Mouse (Mus musculus): ENCODE results near the gene Olfr750.

DNA sequence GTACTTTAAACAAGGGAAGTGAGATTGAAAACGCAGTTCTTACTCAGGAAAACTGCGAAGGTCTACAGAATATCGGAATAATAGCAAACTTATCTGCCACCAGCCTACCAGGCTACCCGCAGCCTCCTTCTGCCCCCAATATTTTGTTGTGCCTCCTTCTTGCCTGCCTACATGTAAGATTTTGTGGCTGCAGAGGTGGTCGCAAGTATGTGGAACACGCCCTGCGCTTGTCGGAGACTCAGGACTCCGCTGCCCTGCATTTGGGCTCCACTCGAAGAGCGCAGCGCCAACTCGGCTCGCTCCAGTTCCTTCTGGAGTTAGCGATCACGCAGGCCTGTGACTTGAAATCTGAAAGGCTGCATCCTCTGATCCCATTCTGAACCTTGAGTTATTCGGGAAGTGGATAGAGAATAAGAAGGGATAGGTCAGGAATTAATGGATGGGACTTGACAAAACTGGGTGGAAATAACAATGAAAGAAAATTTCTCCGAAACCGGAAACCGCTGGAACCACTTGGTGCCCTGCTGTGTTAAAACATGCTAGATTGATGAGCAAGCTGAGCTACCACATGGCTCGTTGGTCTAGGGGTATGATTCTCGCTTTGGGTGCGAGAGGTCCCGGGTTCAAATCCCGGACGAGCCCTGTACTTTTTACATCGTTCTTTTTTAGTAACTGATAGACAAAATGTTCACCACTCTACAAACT lies 16.0 kb upstream of the Olfr750 start:
- TF ChIP-seq POLR2A (IDR thresholded peaks at IDR 0.05; ENCODE audit: insufficient read depth, low read length) (no peak), EP300 (IDR thresholded peaks at IDR 0.05; ENCODE audit: insufficient read depth, low read depth, low read length) (0 out of 2 replicates have a peak, but pooled peaks have one; percentile 21)

Measured in ES-Bruce4 (cell line).